Mouse (Mus musculus): ENCODE data around the gene Adamts8. TPM values are rescaled to one million over a fixed set of nuclear protein-coding genes. Genes with fewer than 3 reads are reported as not detected.

The Adamts8 gene
- polyA plus RNA-seq, 1 experiment: not detected

DNA sequence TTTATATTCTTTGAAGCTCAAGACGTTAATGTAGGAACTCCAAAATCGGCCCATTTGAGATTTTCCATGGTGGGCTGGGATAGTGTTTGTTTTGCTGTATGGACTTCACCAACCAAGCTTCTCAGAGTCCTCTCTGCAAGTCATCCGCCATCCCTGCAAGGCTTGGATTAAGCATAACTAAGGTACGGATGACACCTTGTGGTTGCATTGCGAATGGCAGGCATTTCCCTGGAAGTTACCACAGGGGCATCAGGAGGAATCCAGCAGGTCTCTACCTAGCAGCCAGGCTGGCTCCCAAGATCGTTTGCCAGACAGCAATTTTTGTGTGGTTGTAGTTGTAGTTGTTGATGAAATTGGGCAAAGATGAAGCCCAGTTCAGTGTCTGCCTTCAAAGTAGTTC lies 2.0 kb upstream of the Adamts8 start:
- Histone ChIP-seq H3K36me3 (ENCODE audit: control insufficient read depth) (no peaks in the 10 kb centered on the region), H3K9me3 (ENCODE audit: control insufficient read depth, low read length) (no peaks in the 10 kb centered on the region), H3K4me3 (replicated peaks) (no peak overlapping the region), H3K27me3 (ENCODE audit: control insufficient read depth) (peaks cover 53% of the 10 kb centered on the region), H3K4me1 (ENCODE audit: control insufficient read depth) (no peaks in the 10 kb centered on the region)
- TF ChIP-seq GATA1 (IDR thresholded peaks at IDR 0.05; ENCODE audit: low read length) (no peak), TAL1 (IDR thresholded peaks at IDR 0.05; ENCODE audit: low read length) (no peak)

DNA sequence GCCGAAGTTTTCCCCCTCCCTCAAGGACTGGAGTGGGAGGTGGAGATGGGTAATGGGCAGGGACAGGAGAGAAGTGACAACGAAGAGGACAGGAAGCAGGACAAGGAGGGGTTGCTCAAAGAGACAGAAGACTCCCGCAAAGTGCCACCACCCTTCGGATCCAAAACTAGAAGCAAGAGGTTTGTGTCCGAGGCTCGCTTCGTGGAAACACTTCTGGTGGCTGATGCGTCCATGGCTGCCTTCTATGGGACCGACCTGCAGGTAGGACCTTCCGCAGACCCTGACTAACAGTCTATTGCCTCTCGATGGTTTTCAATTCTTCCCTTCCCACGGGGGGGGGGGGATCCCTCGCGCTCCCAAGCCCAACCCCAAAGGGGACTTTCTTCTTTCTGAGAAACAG lies 979 bp downstream of the Adamts8 start:
- Histone ChIP-seq H3K36me3 (ENCODE audit: control insufficient read depth) (no peaks in the 10 kb centered on the region), H3K4me3 (replicated peaks) (no peak overlapping the region), H3K27me3 (ENCODE audit: control insufficient read depth) (peaks cover 52% of the 10 kb centered on the region), H3K4me1 (ENCODE audit: control insufficient read depth) (no peaks in the 10 kb centered on the region), H3K9me3 (ENCODE audit: control insufficient read depth, low read length) (no peaks in the 10 kb centered on the region)
- no peak for TF ChIP-seq GATA1 (IDR thresholded peaks at IDR 0.05; ENCODE audit: low read length)
- no peak for TF ChIP-seq TAL1 (IDR thresholded peaks at IDR 0.05; ENCODE audit: low read length)

- Histone ChIP-seq H3K4me1 (ENCODE audit: control insufficient read depth) (no peaks in the 10 kb centered on the region), H3K9me3 (ENCODE audit: control insufficient read depth, low read length) (no peaks in the 10 kb centered on the region), H3K4me3 (replicated peaks) (no peak overlapping the region), H3K36me3 (ENCODE audit: control insufficient read depth) (no peaks in the 10 kb centered on the region), H3K27me3 (ENCODE audit: control insufficient read depth) (peaks cover 52% of the 10 kb centered on the region)
- TF ChIP-seq TAL1 (IDR thresholded peaks at IDR 0.05; ENCODE audit: low read length) (no peak), GATA1 (IDR thresholded peaks at IDR 0.05; ENCODE audit: low read length) (no peak)
These were observed 1.9 kb downstream of the Adamts8 start for GRCm38 (mm10) chr9:30944234-30944633.

DNA sequence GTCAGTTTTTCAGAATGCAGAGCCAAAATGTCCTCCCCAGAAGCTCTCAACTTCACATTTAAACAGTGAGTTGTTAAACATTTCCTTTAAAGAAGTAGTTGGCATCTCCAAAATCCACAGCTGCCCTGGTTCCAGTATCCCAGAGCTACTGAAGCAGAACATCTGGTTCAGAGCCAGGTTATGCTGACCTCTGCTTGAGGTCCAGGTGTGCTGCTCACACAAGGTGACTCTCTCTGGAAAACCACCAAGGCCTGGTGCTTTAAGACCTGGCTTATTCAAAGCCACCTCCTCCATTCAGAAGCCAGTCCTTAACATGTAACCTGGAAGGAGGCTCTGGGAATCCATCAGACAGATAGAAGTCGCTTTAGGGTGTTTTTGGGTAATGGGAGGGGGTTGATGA lies 2.9 kb downstream of the Adamts8 start:
- peaks cover 52% of the 10 kb centered on the region for H3K27me3 ChIP-seq (ENCODE audit: control insufficient read depth)
- TF ChIP-seq GATA1 (IDR thresholded peaks at IDR 0.05; ENCODE audit: low read length) (no peak), TAL1 (IDR thresholded peaks at IDR 0.05; ENCODE audit: low read length) (no peak)
- no peaks in the 10 kb centered on the region for H3K36me3 ChIP-seq (ENCODE audit: control insufficient read depth)
- no peaks in the 10 kb centered on the region for H3K9me3 ChIP-seq (ENCODE audit: control insufficient read depth, low read length)
- no peaks in the 10 kb centered on the region for H3K4me1 ChIP-seq (ENCODE audit: control insufficient read depth)
- no peak overlapping the region for H3K4me3 ChIP-seq (replicated peaks)

DNA sequence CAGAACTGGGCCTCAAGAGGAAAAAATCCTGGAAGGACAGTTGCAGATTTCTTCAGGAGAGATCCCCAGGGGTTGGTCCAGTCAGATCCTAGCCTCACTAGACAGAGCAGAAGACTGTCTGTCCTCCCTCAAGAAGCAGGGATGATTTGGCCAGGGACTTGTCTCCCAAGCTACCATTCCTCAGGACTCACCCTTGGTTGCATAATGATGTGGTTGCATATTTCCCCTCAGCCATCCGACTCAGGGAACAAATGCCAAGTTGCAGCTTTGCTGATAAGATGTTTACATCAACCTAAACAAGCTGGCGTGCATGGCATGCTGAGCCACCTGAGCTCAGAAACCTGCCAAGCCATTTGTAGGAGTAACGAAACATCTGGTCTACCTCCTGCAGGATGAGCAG lies 7.1 kb downstream of the Adamts8 start:
- H3K27me3 ChIP-seq (ENCODE audit: control insufficient read depth): peaks cover 11% of the 10 kb centered on the region
- no peak for TF ChIP-seq GATA1 (IDR thresholded peaks at IDR 0.05; ENCODE audit: low read length)
- no peak for TF ChIP-seq TAL1 (IDR thresholded peaks at IDR 0.05; ENCODE audit: low read length)

DNA sequence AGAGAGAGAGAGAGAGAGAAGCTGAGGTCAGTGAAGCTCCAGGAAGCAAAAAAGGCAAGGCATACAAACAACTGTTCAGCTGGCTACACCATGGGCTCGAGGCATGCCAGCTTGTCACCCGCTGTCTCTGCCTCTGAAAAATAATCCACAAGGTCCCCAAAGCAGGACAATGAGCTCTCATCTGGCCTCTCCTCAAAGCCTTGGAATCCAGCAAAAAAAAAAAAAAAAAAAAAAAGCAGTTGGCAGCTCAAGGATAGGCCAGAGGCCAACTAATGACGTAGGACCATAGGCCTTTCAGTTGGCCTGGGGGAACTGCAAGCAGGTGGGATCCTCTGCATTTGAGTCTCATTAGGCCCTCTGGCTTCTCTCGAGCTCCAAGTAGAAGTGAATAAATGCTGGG lies 7.6 kb downstream of the Adamts8 start:
- Histone ChIP-seq H3K36me3 (ENCODE audit: control insufficient read depth) (no peaks in the 10 kb centered on the region), H3K4me1 (ENCODE audit: control insufficient read depth) (no peaks in the 10 kb centered on the region), H3K9me3 (ENCODE audit: control insufficient read depth, low read length) (no peaks in the 10 kb centered on the region), H3K4me3 (replicated peaks) (no peak overlapping the region), H3K27me3 (ENCODE audit: control insufficient read depth) (peaks cover 6% of the 10 kb centered on the region)
- no peak for TF ChIP-seq TAL1 (IDR thresholded peaks at IDR 0.05; ENCODE audit: low read length)
- TF ChIP-seq GATA1 (IDR thresholded peaks at IDR 0.05; ENCODE audit: low read length): no peak

More for the DNA sequence above, 7.1 kb downstream of the Adamts8 start:
- Histone ChIP-seq H3K4me3 (replicated peaks) (no peak overlapping the region), H3K4me1 (ENCODE audit: control insufficient read depth) (no peaks in the 10 kb centered on the region), H3K9me3 (ENCODE audit: control insufficient read depth, low read length) (no peaks in the 10 kb centered on the region), H3K36me3 (ENCODE audit: control insufficient read depth) (no peaks in the 10 kb centered on the region)

DNA sequence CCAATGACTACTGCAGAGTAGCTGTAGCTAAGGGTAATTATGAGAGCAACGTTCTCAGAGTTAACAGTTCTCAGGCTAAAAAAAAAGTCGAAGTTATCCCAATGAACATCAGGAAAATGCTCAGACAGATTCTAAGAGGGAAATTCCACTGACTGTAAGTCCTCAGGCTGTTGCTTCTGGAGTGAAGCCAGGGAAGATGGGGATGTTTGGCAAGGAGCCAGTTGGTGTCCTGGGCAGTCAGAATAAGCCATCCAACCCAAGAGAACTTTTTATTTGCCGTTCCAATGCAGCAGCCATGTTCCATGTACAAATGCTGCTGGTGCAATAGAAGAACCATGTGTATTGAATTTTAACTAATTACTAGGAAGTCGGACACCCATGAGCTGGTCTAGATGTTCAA lies 8.2 kb downstream of the Adamts8 start:
- Histone ChIP-seq H3K36me3 (ENCODE audit: control insufficient read depth) (no peaks in the 10 kb centered on the region), H3K4me1 (ENCODE audit: control insufficient read depth) (no peaks in the 10 kb centered on the region), H3K27me3 (ENCODE audit: control insufficient read depth) (peaks cover under 1% of the 10 kb centered on the region; the same call in 1 of the 2 replicates), H3K9me3 (ENCODE audit: control insufficient read depth, low read length) (no peaks in the 10 kb centered on the region), H3K4me3 (replicated peaks) (no peak overlapping the region)
- TF ChIP-seq GATA1 (IDR thresholded peaks at IDR 0.05; ENCODE audit: low read length): no peak

DNA sequence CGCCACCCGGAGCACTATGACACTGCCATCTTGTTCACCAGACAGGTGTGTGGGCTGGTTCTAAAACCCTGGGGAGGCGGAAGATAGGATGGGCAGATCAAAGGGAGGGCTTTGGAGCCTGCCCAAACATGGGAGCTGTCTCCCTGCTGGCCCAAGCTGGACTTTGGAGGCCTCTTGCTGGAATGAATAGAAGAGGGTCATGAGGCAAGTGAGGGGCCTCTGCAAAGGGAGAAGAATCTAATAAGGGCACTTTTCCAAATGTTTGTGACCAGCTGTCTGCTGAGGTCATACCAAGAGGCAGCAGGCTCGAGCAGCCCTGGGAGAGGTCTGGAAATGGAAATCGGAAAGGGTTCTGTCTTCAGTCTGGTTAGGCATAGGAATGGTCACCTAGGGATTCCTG lies 9.1 kb downstream of the Adamts8 start:
- H3K36me3 ChIP-seq (ENCODE audit: control insufficient read depth): no peaks in the 10 kb centered on the region
- no peak overlapping the region for H3K4me3 ChIP-seq (replicated peaks)
- H3K9me3 ChIP-seq (ENCODE audit: control insufficient read depth, low read length): no peaks in the 10 kb centered on the region
- H3K4me1 ChIP-seq (ENCODE audit: control insufficient read depth): no peaks in the 10 kb centered on the region
- H3K27me3 ChIP-seq (ENCODE audit: control insufficient read depth): no peaks in the 10 kb centered on the region; the same call in 1 of the 2 replicates
- TF ChIP-seq TAL1 (IDR thresholded peaks at IDR 0.05; ENCODE audit: low read length): no peak
- TF ChIP-seq GATA1 (IDR thresholded peaks at IDR 0.05; ENCODE audit: low read length): no peak

DNA sequence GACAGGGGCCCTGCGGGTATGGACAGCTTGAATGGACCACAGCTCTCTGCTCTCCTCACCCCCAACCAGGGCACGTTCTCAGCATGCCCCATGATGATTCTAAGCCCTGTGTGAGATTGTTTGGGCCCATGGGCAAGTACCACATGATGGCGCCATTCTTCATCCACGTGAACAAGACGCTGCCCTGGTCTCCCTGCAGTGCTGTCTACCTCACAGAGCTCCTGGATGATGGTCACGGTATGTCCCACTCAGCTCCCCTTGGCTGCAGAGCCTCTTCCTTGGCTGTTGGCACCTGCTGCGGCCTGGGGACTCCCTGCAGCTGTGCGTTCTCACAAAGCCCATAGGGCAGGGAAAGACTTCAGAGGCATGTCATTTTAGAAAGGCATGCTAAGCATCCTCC lies 10.9 kb downstream of the Adamts8 start:
- no peak for TF ChIP-seq GATA1 (IDR thresholded peaks at IDR 0.05; ENCODE audit: low read length)
- no peak for TF ChIP-seq TAL1 (IDR thresholded peaks at IDR 0.05; ENCODE audit: low read length)
- no peaks in the 10 kb centered on the region for H3K27me3 ChIP-seq (ENCODE audit: control insufficient read depth)
- no peak overlapping the region for H3K4me3 ChIP-seq (replicated peaks)
- H3K4me1 ChIP-seq (ENCODE audit: control insufficient read depth): no peaks in the 10 kb centered on the region
- no peaks in the 10 kb centered on the region for H3K36me3 ChIP-seq (ENCODE audit: control insufficient read depth)
- H3K9me3 ChIP-seq (ENCODE audit: control insufficient read depth, low read length): no peaks in the 10 kb centered on the region

- H3K36me3 ChIP-seq (ENCODE audit: control insufficient read depth): no peaks in the 10 kb centered on the region
- no peak overlapping the region for H3K4me3 ChIP-seq (replicated peaks)
- no peaks in the 10 kb centered on the region for H3K9me3 ChIP-seq (ENCODE audit: control insufficient read depth, low read length)
- H3K27me3 ChIP-seq (ENCODE audit: control insufficient read depth): no peaks in the 10 kb centered on the region
- TF ChIP-seq TAL1 (IDR thresholded peaks at IDR 0.05; ENCODE audit: low read length) (no peak), GATA1 (IDR thresholded peaks at IDR 0.05; ENCODE audit: low read length) (no peak)
- no peaks in the 10 kb centered on the region for H3K4me1 ChIP-seq (ENCODE audit: control insufficient read depth)
These were observed 12.9 kb downstream of the Adamts8 start for GRCm38 (mm10) chr9:30955246-30955645.
